Mouse (Mus musculus): ENCODE measurements around the gene Dennd4c. TPM values are rescaled to one million over a fixed set of nuclear protein-coding genes. Genes with fewer than 3 reads are reported as not detected.
A peak's percentile ranks its signal among the peaks of the same experiment; 100 is the strongest.

Gene Dennd4c
- total RNA-seq (2012; rRNA removed) (4.2 and 4.4 TPM in 2 replicates), total RNA-seq (2014; rRNA removed) (4.0 and 4.9 TPM in 2 replicates), polyA plus RNA-seq (2012; ENCODE audit: insufficient read length, low read depth) (3.5 and 4.6 TPM in 2 replicates)

- 0 out of 2 replicates have a peak, but pooled peaks cover 2% of the 10 kb centered on the region for H3K79me2 ChIP-seq (replicated peaks; ENCODE audit: control insufficient read depth, extremely low read depth, insufficient read depth, poor library complexity, severe bottlenecking)
- no peaks in the 10 kb centered on the region for H3K36me3 ChIP-seq (replicated peaks in 1 of 2; ENCODE audit: control insufficient read depth in 1 of 2, insufficient read depth in 1 of 2, low read length in 1 of 2)
- H3K27me3 ChIP-seq (replicated peaks), result peaks cover 1% of the 10 kb centered on the region
- H3K9ac ChIP-seq (ENCODE audit: insufficient read depth, low read depth), result peak within 1 kb of the TSS; percentile 94
- in situ Hi-C loops (cut with MboI; ENCODE audit: low pct_ligation_motif_present, low pct_unique_long_range_greater_than_20kb, low sequenced_read_pairs) (no loop called here), dilution Hi-C loops (cut with MboI; ENCODE audit: extremely low pct_ligation_motif_present, extremely low pct_unique_long_range_greater_than_20kb, low sequenced_read_pairs) (no loop called here)
- peaks cover 2 to 6% of the 10 kb centered on the region in 2 experiments; a peak in 2 of 4 replicates for H3K4me1 ChIP-seq (ENCODE audit: control insufficient read depth in 1 of 2, insufficient read depth in 2 of 2)
- no peak within 1 kb of the TSS for H3K27ac ChIP-seq (ENCODE audit: insufficient read depth, low read depth)
- TF ChIP-seq MXI1 (IDR thresholded peaks at IDR 0.05; ENCODE audit: low read depth, low read length) (peak; percentile 53; the same call in 1 of the 2 replicates), TCF12 (IDR thresholded peaks at IDR 0.05; ENCODE audit: low read depth, low read length) (0 out of 2 replicates have a peak, but pooled peaks have one; percentile 19), GABPA (IDR thresholded peaks at IDR 0.05; ENCODE audit: insufficient replicate concordance, low read depth, low read length) (no peak), ELF1 (IDR thresholded peaks at IDR 0.05; ENCODE audit: low read depth, low read length) (no peak), IRF4 (IDR thresholded peaks at IDR 0.05; ENCODE audit: low read depth, low read length) (no peak; the same call in 1 of the 2 replicates), NRF1 (IDR thresholded peaks at IDR 0.05; ENCODE audit: low read depth, low read length) (peak; percentile 88), MAZ (IDR thresholded peaks at IDR 0.05; ENCODE audit: low read depth, low read length) (0 out of 2 replicates have a peak, but pooled peaks have one; percentile 34), UBTF (IDR thresholded peaks at IDR 0.05; ENCODE audit: low read depth, low read length) (peak; percentile 90), CTCF (conservative IDR thresholded peaks at IDR 0.05 in 1 of 2, IDR thresholded peaks at IDR 0.05 in 1 of 2; ENCODE audit: low read depth in 2 of 2, low read length in 2 of 2) (no peak), POLR2A (IDR thresholded peaks at IDR 0.05; ENCODE audit: low read depth, low read length) (peak; percentile 68), POLR2AphosphoS2 (IDR thresholded peaks at IDR 0.05; ENCODE audit: low read depth, low read length) (no peak), ZNF384 (IDR thresholded peaks at IDR 0.05; ENCODE audit: low read depth, low read length) (no peak)
- H3K9me3 ChIP-seq (replicated peaks; ENCODE audit: low read length), result no peaks in the 10 kb centered on the region
- peak; percentile 86 for DNase-seq (ENCODE audit: extremely low read depth)
- H3K4me3 ChIP-seq (replicated peaks in 1 of 3; ENCODE audit: low read depth in 2 of 3, low read length in 2 of 3, poor library complexity in 1 of 3), result peak within 1 kb of the TSS; percentile 75 to 97 (median 91)
- H3K4me2 ChIP-seq (ENCODE audit: insufficient read depth, low read depth, poor library complexity, severe bottlenecking), result peak within 1 kb of the TSS; percentile 96
Observed at GRCm38 (mm10) chr4:86748336-86749291, at the start of gene Dennd4c. Dennd4c (plus strand) TSS chr4:86748555.

GRCm38 (mm10) chr4:86699161-86699865 is 49.0 kb upstream of the Dennd4c start:
- no peaks in the 10 kb centered on the region for H3K79me2 ChIP-seq (replicated peaks; ENCODE audit: control insufficient read depth, extremely low read depth, insufficient read depth, poor library complexity, severe bottlenecking)
- H3K36me3 ChIP-seq (replicated peaks in 1 of 2; ENCODE audit: control insufficient read depth in 1 of 2, insufficient read depth in 1 of 2, low read length in 1 of 2), result no peaks in the 10 kb centered on the region
- H3K9ac ChIP-seq (ENCODE audit: insufficient read depth, low read depth), result no peak overlapping the region
- dilution Hi-C loops (cut with MboI; ENCODE audit: extremely low pct_ligation_motif_present, extremely low pct_unique_long_range_greater_than_20kb, low sequenced_read_pairs) (no loop called here), in situ Hi-C loops (cut with MboI; ENCODE audit: low pct_ligation_motif_present, low pct_unique_long_range_greater_than_20kb, low sequenced_read_pairs) (loop anchor here (10.0 kb wide), 1 partner anchor 155 kb away; no protein-coding TSS in a partner anchor)
- H3K4me2 ChIP-seq (ENCODE audit: insufficient read depth, low read depth, poor library complexity, severe bottlenecking), result no peak overlapping the region
- H3K27ac ChIP-seq (ENCODE audit: insufficient read depth, low read depth), result no peak overlapping the region
- peaks cover 3% of the 10 kb centered on the region for H3K9me3 ChIP-seq (replicated peaks; ENCODE audit: low read length)
- no peak overlapping the region for H3K4me3 ChIP-seq (replicated peaks in 1 of 3; ENCODE audit: low read depth in 2 of 3, low read length in 2 of 3, poor library complexity in 1 of 3)
- TF ChIP-seq ZNF384 (IDR thresholded peaks at IDR 0.05; ENCODE audit: low read depth, low read length), result no peak
- TF ChIP-seq MAZ (IDR thresholded peaks at IDR 0.05; ENCODE audit: low read depth, low read length), result no peak
- TF ChIP-seq MXI1 (IDR thresholded peaks at IDR 0.05; ENCODE audit: low read depth, low read length), result no peak
- H3K27me3 ChIP-seq (replicated peaks), result no peaks in the 10 kb centered on the region
- no peaks in the 10 kb centered on the region for H3K4me1 ChIP-seq (ENCODE audit: control insufficient read depth in 1 of 2, insufficient read depth in 2 of 2)
- no peak for DNase-seq (ENCODE audit: extremely low read depth)
